Mouse (Mus musculus) forebrain, embryonic 12.5 days (tissue): ENCODE data around the gene Ifitm2. TPM values are rescaled to one million over a fixed set of nuclear protein-coding genes. Genes with fewer than 3 reads are reported as not detected.

Source experiments
- ATAC-seq: fragments of 200-750 bp; cut with Nextera tagmentation; 2 replicates; pipeline ENCODE4 v1.8.0; 2017; ENCODE audit warnings: moderate TSS enrichment; ENCODE audit not compliant: low FRiP score
- H3K27ac ChIP-seq: fragments of 300-500 bp; sonication (generic); 2 replicates; pipeline ENCODE4 v1.5.1; 2016; ENCODE audit warnings: mild to moderate bottlenecking
- H3K27me3 ChIP-seq: fragments of 300-500 bp; sonication (generic); 2 replicates; pipeline ENCODE4 v1.6.1; 2016; ENCODE audit warnings: mild to moderate bottlenecking
- H3K36me3 ChIP-seq: fragments of 300-500 bp; sonication (generic); replicated peaks from 2 replicates; pipeline ENCODE4 v1.6.1; 2016; ENCODE audit warnings: mild to moderate bottlenecking
- H3K4me1 ChIP-seq: fragments of 300-500 bp; sonication (generic); 2 replicates; pipeline ENCODE4 v1.6.1; 2016
- H3K4me2 ChIP-seq: fragments of 300-500 bp; sonication (generic); 2 replicates; pipeline ENCODE4 v1.6.1; 2016; ENCODE audit warnings: mild to moderate bottlenecking, moderate library complexity
- H3K4me3 ChIP-seq: fragments of 300-500 bp; sonication (generic); replicated peaks from 2 replicates; pipeline ENCODE4 v1.5.1; 2016; ENCODE audit warnings: mild to moderate bottlenecking
- H3K9ac ChIP-seq: fragments of 300-500 bp; sonication (generic); 2 replicates; pipeline ENCODE4 v1.6.1; 2016; ENCODE audit warnings: mild to moderate bottlenecking
- H3K9me3 ChIP-seq: fragments of 300-500 bp; sonication (generic); 2 replicates; pipeline ENCODE4 v1.6.1; 2016
- WGBS: fragments of 180-500 bp; shearing (Covaris S2); methylation state at CpG from one replicate; pipeline ENCODE4 v1.1.7; 2016; 5-methylcytosine and 5-hydroxymethylcytosine counted together
- polyA plus RNA-seq: library from polyadenylated mRNA; unstranded; fragments of >200 nt; fragmentation: Nextera tagmentation; extraction: Ambion mirVana; gene quantifications from 2 replicates; pipeline ENCODE4 v1.2.1, GENCODE M21; 2016

Gene Ifitm2
- 178 and 217 TPM in 2 replicates for polyA plus RNA-seq

DNA sequence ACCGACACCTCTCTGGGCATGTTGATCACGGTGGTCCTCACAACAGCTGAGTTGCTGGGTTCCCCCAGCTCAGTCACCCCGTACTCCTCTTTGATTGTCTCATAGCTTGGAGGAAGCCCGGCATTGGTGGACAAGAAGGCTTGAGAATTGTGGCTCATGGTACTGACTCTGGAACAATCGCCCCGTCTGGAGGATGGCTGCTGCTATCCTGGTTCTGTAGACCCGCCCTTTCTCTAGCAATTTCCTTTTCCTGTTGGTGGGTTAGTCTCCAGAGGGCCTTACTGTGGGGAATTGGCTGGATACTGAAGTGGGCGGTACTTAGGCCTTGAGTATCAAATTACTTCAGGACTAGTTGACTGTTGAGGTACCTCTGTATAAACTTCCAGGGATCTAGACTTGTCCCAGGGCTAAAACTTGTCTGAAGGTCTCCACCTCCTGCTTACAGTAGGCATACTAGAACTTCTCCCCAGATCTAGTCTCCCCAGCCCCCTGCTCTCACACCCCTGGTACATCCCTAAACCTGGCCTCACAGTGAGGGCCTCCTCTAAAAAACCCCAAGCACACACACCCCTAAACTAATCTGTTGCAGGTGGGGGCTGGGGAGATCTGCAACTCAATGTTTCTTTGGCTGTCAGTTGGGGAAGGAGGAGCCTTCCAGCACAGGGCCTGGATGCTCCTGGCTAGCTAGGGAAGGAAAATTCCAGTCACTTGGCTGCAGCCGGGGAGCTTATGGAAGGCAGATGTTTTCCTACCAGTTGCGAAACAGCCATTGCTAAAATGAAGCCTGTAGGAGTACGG lies at the start of gene Ifitm2, which contains the start of gene Gm45717:
Ifitm2 (minus strand) TSS at position 230 of the 798 bp plus-strand sequence.
Gm45717 (minus strand) TSS at position 180 of the 798 bp plus-strand sequence.
- H3K4me1 ChIP-seq, result peaks cover 28% of the 10 kb centered on the region
- H3K36me3 ChIP-seq, result no peaks in the 10 kb centered on the region
- H3K27ac ChIP-seq, result peak within 1 kb of the TSS; percentile 33; the same call in 1 of the 2 replicates
- peak within 1 kb of the TSS; percentile 36 for H3K4me3 ChIP-seq
- H3K9ac ChIP-seq, result peak within 1 kb of the TSS; percentile 51; the same call in 1 of the 2 replicates
- 25% methylated on average over 11 of the region's 11 CpGs for WGBS
- H3K4me2 ChIP-seq, result peak within 1 kb of the TSS; percentile 59
- no peaks in the 10 kb centered on the region for H3K9me3 ChIP-seq
- 0 out of 2 replicates have a peak, but pooled peaks have one; percentile 39 for ATAC-seq
- H3K27me3 ChIP-seq, result peaks cover 15% of the 10 kb centered on the region; the same call in 1 of the 2 replicates

DNA sequence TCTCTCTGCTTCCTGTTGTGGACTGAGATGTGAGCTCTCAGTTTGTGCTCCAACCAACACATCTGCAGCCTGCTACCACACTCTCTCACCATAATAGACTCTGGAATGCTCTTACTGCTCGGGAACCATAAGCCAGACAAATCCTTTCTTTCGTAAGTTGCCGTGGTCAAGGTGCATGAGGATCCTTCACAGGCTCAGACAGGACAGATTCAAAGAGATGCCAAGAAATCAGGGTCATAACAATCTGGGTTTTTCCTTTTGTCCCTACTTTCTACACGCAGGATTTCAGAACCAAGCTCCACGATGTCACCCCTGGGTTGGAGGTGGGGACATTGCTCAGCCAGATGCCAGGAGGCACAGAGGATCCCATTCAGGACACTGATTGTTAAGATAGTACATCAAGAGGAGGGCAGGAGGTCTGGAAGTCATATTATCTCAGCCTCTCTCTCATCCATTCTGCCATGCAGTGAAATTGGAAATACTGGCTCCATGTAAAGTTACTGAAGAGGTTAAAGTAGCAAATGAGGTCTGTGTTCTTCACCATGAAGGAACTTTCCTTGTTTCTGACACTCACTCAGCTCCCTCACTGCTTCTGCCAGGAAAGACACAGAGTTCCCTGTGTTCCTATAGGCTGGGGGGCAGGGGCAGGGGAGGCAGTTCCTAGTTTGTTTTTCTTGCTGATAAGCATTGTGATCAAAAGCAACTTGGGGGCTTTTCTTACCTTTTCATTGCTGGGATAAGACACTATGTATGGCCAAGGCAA lies 47.6 kb upstream of the Ifitm2 start:
- H3K4me3 ChIP-seq, result no peak overlapping the region
- H3K9me3 ChIP-seq, result no peaks in the 10 kb centered on the region
- ATAC-seq, result no peak

DNA sequence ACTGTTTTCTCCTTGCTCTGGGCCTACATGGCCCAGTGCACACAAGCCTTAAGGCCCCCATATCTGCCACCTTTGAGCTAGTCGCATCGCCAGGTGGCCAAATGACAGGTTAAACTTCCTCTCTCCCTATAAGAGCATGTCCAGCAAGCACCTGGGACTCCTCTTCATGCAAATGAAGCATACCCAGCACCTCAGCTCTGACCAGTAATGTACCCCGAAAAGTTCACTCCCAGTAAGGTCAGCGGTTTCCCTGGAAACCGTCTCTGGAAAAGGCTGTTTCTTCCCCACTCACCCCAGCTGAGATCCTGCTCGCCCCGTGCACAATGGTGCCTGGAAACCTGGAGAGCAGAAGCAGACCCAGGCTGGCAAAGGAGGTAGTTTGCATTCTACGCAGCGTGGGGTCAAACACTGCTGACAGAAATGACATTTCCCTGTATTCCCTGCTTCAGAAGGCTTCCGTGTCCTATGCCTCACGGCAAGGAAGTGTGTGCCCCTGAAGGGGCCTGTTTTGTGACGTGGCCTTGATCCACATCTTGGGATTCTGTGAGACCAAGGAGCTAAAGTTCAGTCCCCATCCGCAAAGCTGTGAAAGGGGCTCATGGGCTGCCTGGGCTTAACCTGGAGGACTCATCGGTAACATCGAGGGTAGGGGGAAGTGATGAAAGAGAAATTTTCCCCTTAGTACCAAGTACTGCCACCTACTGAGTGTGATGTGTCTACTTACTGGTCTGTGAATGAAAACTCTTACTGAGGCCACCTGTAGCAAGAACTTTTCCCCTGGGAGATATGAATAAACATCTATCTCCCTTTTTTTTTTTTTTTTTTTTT lies 45.3 kb upstream of the Ifitm2 start:
- WGBS, result 75% methylated on average over 15 of the region's 15 CpGs
- ATAC-seq, result no peak
- H3K4me1 ChIP-seq, result no peaks in the 10 kb centered on the region

More for the DNA sequence above, 47.6 kb upstream of the Ifitm2 start:
- peaks cover 3% of the 10 kb centered on the region; the same call in 1 of the 2 replicates for H3K4me1 ChIP-seq
- H3K27me3 ChIP-seq, result peaks cover 11% of the 10 kb centered on the region
- no peak overlapping the region for H3K27ac ChIP-seq
- no peaks in the 10 kb centered on the region for H3K36me3 ChIP-seq
- WGBS, result 87% methylated on average over 5 of the region's 5 CpGs
- H3K9ac ChIP-seq, result no peak overlapping the region
- no peak overlapping the region for H3K4me2 ChIP-seq

DNA sequence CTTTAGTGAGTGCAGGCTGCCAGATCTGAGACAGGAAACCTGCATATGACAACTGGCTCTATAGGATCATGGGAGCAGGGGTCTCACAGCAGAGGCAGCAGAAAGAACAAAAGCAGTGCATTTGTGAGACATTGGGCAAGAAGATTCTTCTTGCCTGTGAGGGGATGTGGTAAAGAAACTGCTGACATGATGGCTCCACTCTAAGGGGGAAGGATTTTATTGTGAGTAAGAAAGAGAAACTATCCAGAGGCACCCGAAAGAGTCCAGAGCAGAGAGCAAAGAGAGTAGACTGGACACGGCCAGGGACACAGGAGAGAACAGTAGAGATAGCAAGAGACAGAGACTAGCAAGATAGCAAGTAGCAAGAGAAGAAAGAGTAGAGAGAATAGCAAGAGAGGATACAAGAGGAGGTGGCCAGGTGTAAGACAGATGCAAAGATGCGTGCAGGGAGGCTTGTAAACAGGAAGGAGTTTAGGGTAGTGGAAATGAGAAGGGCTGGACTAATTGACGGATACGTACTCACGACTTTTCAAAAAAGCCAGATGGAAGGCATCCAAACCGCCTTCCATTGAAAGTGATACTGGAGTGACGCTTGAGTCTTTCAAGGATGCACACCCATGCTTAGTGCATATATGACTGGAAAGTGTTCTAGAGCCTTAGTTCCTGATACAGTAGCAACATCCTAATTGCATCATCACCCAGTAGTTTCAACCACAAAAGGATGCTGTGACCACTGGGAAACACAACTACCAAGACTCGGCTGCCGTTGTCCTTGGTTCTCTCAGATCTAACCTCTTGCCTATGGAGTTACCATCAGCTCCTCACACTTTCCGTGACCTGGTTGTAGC lies 43.3 kb upstream of the Ifitm2 start:
- Histone ChIP-seq H3K27me3 (no peaks in the 10 kb centered on the region), H3K4me1 (no peaks in the 10 kb centered on the region), H3K36me3 (no peaks in the 10 kb centered on the region), H3K27ac (no peak overlapping the region), H3K4me3 (no peak overlapping the region), H3K9ac (no peak overlapping the region), H3K4me2 (no peak overlapping the region), H3K9me3 (no peaks in the 10 kb centered on the region)
- ATAC-seq, result no peak
- 91% methylated on average over 11 of the region's 11 CpGs for WGBS

More for the DNA sequence above, 45.3 kb upstream of the Ifitm2 start:
- Histone ChIP-seq H3K9ac (no peak overlapping the region), H3K36me3 (no peaks in the 10 kb centered on the region), H3K27me3 (no peaks in the 10 kb centered on the region), H3K27ac (no peak overlapping the region), H3K4me3 (no peak overlapping the region), H3K4me2 (no peak overlapping the region), H3K9me3 (no peaks in the 10 kb centered on the region)

DNA sequence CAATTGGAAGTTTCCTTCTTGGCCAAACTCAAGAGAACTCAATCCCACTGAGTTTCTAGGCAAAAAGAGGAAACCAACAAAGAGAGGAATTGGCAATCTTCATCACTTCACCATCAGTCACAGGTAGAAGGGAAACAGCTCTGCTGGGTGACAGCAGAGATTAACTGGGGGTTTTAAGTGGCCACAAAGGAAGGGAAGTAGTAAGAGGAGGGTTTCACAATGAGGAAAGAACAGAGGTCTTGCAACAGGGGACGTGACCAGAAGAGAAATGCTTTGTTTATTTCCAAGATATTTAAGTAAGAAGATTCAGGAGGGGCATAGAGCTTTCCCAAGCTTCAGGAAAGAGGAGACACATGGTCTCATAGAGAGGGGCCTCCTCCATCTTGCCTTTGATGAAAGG lies 42.0 kb upstream of the Ifitm2 start:
- no peak overlapping the region for H3K9ac ChIP-seq
- no peaks in the 10 kb centered on the region for H3K27me3 ChIP-seq
- no peak overlapping the region for H3K4me2 ChIP-seq
- H3K9me3 ChIP-seq, result no peaks in the 10 kb centered on the region
- H3K36me3 ChIP-seq, result no peaks in the 10 kb centered on the region
- 68% methylated on average over 1 of the region's 1 CpGs for WGBS
- no peaks in the 10 kb centered on the region for H3K4me1 ChIP-seq
- no peak overlapping the region for H3K27ac ChIP-seq
- no peak overlapping the region for H3K4me3 ChIP-seq
- no peak for ATAC-seq

DNA sequence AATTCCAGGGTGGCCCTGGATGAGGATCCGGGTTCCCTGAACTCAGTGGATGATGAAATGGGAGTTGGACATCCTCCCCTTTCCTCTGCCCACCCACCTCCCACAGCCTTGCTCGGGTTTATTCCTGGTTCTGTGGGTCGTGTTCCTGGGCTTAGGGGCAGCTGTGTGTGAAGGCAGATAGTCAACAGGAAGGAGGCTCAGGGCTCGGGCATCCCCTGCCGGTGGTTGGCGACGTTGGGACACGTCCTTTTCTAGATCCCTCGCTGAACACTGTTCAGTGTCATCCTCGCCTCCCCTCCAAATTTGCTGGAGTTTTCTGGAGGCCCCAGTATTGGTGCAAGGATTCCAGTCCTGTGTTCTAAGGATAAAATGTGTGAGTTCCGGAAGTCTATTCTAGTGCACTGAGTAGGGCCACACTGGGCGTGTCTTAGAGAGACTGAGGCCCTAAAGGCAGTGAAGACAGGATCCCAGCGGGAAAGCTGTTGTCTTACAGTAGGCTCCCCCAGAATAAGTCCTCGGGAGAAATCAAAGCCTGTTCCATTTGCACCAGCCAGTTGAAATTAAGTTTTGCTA lies 35.4 kb upstream of the Ifitm2 start:
- 91% methylated on average over 14 of the region's 14 CpGs for WGBS

DNA sequence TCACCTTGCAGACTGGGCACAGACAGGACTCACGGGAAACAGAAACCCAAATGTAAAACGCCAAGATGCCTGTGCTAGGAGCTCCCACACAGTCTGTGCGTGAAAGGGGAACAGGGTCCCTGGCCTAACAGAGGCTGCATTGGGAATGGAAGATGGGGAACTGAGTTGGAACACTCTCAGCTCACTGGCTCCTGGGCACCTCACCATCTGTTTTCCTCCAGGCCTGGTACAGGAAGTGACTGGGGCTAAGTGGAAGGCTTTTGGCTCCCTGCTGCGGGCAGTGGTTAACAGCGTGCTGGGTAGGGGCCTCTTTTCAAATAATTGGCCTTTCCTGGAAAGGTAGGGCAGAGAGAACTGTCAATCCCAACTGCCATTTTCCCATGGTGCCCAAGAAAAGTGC lies 34.8 kb upstream of the Ifitm2 start:
- Histone ChIP-seq H3K9me3 (no peaks in the 10 kb centered on the region), H3K4me3 (no peak overlapping the region), H3K4me1 (no peaks in the 10 kb centered on the region), H3K27ac (no peak overlapping the region), H3K36me3 (no peaks in the 10 kb centered on the region), H3K27me3 (no peaks in the 10 kb centered on the region), H3K9ac (no peak overlapping the region), H3K4me2 (no peak overlapping the region)
- 80% methylated on average over 5 of the region's 5 CpGs for WGBS
- ATAC-seq, result no peak

More for the DNA sequence above, 35.4 kb upstream of the Ifitm2 start:
- ATAC-seq, result no peak
- H3K9me3 ChIP-seq, result no peaks in the 10 kb centered on the region
- H3K4me2 ChIP-seq, result no peak overlapping the region
- H3K4me1 ChIP-seq, result no peaks in the 10 kb centered on the region
- no peak overlapping the region for H3K27ac ChIP-seq
- H3K9ac ChIP-seq, result no peak overlapping the region
- no peak overlapping the region for H3K4me3 ChIP-seq
- no peaks in the 10 kb centered on the region for H3K27me3 ChIP-seq
- H3K36me3 ChIP-seq, result no peaks in the 10 kb centered on the region

DNA sequence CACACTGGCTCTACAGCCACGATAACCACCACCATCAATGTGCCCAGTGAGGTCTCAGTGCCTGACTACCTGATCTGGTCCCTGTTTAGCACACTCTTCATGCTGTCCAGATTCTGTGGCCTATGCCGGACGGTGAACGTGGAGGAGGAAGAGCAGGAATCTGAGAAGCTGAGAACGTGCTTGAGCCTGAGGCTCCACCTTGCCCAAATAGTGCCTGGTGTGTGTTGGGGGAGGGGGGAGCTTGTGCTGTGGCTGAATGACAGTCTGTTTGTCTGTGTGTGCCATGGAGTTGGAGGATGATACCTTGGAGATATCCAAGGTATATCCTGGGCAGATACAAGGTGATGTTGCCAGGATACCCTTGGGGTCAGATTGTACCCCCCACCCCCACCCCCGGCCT lies 34.4 kb upstream of the Ifitm2 start:
- Histone ChIP-seq H3K27ac (no peak overlapping the region), H3K36me3 (no peaks in the 10 kb centered on the region), H3K9me3 (no peaks in the 10 kb centered on the region), H3K9ac (no peak overlapping the region), H3K4me1 (no peaks in the 10 kb centered on the region), H3K4me2 (no peak overlapping the region), H3K27me3 (no peaks in the 10 kb centered on the region), H3K4me3 (no peak overlapping the region)
- ATAC-seq, result no peak
- WGBS, result 83% methylated on average over 6 of the region's 6 CpGs

DNA sequence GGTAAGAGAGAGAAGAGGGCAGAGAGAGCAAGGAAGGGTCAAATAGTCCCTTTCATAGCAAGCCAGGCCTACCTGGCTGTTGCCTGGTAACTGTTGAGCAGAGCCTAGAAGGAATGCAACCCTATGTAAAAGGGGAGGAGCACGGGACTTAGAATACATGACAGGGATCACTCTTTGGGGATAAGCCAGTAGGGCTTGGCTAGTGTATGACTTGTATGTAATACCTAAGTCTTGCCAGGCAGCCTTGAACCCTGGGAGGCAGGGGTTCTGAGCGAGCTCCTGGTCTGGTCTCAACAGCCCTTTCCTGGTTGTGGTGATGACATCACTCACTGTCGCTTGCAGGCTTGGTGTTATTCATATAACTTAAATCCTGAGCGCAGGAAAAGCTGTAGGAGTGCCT lies 33.2 kb upstream of the Ifitm2 start:
- no peak for ATAC-seq
- WGBS, result 79% methylated on average over 4 of the region's 4 CpGs
- Histone ChIP-seq H3K9ac (no peak overlapping the region), H3K36me3 (no peaks in the 10 kb centered on the region), H3K4me3 (no peak overlapping the region), H3K27ac (no peak overlapping the region), H3K4me2 (no peak overlapping the region), H3K27me3 (no peaks in the 10 kb centered on the region), H3K9me3 (no peaks in the 10 kb centered on the region), H3K4me1 (no peaks in the 10 kb centered on the region)

DNA sequence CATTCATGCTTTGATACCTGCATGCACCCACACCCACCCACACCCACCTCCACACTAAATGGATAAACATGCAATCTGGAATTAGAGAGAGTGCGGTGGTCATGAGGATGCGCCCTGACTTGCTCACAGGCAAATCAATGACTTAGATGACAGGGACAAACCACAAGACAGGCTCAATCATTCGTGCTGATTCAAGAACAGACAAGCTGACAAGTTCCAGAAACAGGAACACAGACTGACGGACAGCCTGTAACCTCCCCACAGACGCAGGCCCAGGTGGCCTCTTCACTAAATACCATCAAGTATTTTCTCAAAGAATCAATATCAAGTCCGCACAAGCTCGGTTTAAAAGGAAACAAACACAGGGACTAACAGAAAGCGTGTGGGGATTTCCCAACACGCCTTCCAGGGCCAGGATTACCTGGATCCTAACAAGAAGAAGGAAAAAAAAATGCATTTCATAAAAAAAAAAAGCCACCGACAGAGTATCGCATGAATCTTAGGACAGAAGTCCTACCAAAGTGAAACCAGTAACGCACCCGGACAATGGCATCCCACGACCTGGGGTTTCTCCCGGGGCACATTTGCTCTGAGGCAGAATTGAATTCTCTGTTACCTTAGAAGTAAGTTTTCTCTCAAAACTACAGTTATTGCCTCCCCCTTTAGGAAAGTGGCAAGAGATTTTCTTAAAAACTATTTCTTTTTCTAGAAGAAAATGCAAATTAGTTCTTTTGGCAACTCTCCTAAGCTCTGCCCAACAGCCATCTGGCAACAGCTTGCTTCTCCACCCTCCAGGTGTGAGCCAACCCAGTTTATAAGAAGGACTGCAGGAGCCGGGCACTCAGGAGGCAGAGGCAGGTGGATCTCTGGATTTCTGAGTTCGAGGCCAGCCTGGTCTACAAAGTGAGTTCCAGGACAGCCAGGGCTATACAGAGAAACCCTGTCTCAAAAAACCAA lies 31.7 kb upstream of the Ifitm2 start:
- H3K4me2 ChIP-seq, result no peak overlapping the region
- ATAC-seq, result no peak
- 91% methylated on average over 17 of the region's 17 CpGs for WGBS
- H3K36me3 ChIP-seq, result no peaks in the 10 kb centered on the region
- no peak overlapping the region for H3K9ac ChIP-seq
- no peak overlapping the region for H3K4me3 ChIP-seq
- no peaks in the 10 kb centered on the region for H3K4me1 ChIP-seq
- H3K27ac ChIP-seq, result no peak overlapping the region
- no peaks in the 10 kb centered on the region for H3K27me3 ChIP-seq
- no peaks in the 10 kb centered on the region for H3K9me3 ChIP-seq
